Mouse (Mus musculus) midbrain, embryonic 10.5 days (tissue): ENCODE measurements around the gene Cycs. TPM values are rescaled to one million over a fixed set of nuclear protein-coding genes. Genes with fewer than 3 reads are reported as not detected.

Experiments used
- DNase-seq: peaks from one replicate; pipeline ENCODE4 v3.0.0-alpha.2; 2017; ENCODE audit warnings: low spot score
- H3K27ac ChIP-seq: fragments of 300-500 bp; sonication (generic); replicated peaks from 2 replicates; pipeline ENCODE4 v1.5.1; 2016; ENCODE audit warnings: mild to moderate bottlenecking
- H3K27me3 ChIP-seq: fragments of 300-500 bp; sonication (generic); 2 replicates; pipeline ENCODE4 v1.6.1; 2016; ENCODE audit warnings: low read depth, mild to moderate bottlenecking; ENCODE audit not compliant: poor library complexity, severe bottlenecking
- H3K36me3 ChIP-seq: fragments of 300-500 bp; sonication (generic); 2 replicates; pipeline ENCODE4 v1.6.1; 2016; ENCODE audit warnings: mild to moderate bottlenecking, moderate library complexity
- H3K4me1 ChIP-seq: fragments of 300-500 bp; sonication (generic); 2 replicates; pipeline ENCODE4 v1.6.1; 2016
- H3K4me3 ChIP-seq: fragments of 300-500 bp; sonication (generic); 2 replicates; pipeline ENCODE4 v1.5.1; 2016; ENCODE audit warnings: mild to moderate bottlenecking, moderate library complexity
- H3K9me3 ChIP-seq: fragments of 300-500 bp; sonication (generic); replicated peaks from 2 replicates; pipeline ENCODE4 v1.6.1; 2016; ENCODE audit warnings: mild to moderate bottlenecking
- WGBS: fragments of 180-500 bp; shearing (Covaris S2); methylation state at CpG from one replicate; pipeline ENCODE4 v1.1.7; 2016; 5-methylcytosine and 5-hydroxymethylcytosine counted together
- polyA plus RNA-seq: library from polyadenylated mRNA; unstranded; fragments of >200 nt; fragmentation: Nextera tagmentation; extraction: Ambion mirVana; gene quantifications from 2 replicates; pipeline ENCODE4 v1.2.1, GENCODE M21; 2016

Cycs gene
- polyA plus RNA-seq, result 74.6 and 83.3 TPM in 2 replicates

- peaks cover 25% of the 10 kb centered on the region for H3K36me3 ChIP-seq
- no peaks in the 10 kb centered on the region for H3K27me3 ChIP-seq
- WGBS, result under 1% methylated on average over 78 of the region's 78 CpGs
- peak; percentile 99 for DNase-seq
- H3K27ac ChIP-seq, result peak within 1 kb of the TSS; percentile 95
- H3K9me3 ChIP-seq, result no peaks in the 10 kb centered on the region
- peak within 1 kb of the TSS; percentile 82 for H3K4me3 ChIP-seq
- H3K4me1 ChIP-seq, result peaks cover 17% of the 10 kb centered on the region
Observed at GRCm38 (mm10) chr6:50566141-50566996, at the start of gene Cycs. Gene Cycs, minus strand, starts transcription at chr6:50566538.

DNA sequence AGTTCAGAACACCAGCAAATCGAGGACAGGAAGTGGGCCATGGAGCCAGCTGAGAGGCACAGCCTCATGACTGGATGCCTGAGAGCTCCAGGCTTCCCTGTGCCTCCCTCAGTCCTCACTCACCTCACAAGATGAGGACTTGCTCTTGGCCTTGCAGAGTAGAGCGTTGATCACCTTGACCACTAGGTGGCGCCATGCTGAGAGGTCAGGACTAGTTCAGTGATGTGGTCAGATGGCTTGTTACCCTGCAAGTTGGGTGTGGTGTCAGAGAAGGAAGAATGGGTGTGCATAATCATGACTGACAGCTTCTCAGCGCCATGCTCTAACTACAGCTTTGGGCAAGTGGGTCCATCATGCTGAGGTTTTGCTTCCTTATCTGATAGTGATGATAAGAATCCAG, 35.3 kb upstream of the Cycs start:
- H3K4me3 ChIP-seq, result no peak overlapping the region
- no peaks in the 10 kb centered on the region for H3K36me3 ChIP-seq
- peaks cover 2% of the 10 kb centered on the region for H3K4me1 ChIP-seq
- DNase-seq, result peak; percentile 69
- H3K9me3 ChIP-seq, result no peaks in the 10 kb centered on the region
- H3K27ac ChIP-seq, result no peak overlapping the region
- WGBS, result 38% methylated on average over 4 of the region's 4 CpGs
- H3K27me3 ChIP-seq, result 0 out of 2 replicates have a peak, but pooled peaks cover 7% of the 10 kb centered on the region

DNA sequence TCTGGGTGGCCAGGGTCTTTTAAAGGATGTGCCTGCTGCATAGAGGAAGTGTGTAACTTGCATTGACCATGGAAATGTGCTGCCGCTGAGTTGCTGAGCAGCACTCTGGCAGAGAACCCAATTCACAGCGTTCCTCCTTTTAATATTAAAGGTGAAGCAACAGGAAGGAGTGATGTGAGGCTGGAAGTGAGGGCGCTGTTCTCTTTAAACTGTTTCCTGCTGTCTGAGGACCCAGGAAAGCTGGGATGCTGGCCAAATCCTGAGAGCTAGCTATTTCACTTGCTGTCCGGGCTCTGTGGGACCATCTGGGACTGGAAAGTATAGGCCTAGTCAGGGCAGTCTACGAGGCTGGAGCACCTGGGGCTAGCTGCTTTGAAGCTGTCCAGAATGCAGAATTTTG, 32.2 kb upstream of the Cycs start:
- Histone ChIP-seq H3K4me3 (no peak overlapping the region), H3K27ac (no peak overlapping the region), H3K27me3 (peaks cover 24% of the 10 kb centered on the region), H3K9me3 (no peaks in the 10 kb centered on the region), H3K4me1 (peaks cover 11% of the 10 kb centered on the region), H3K36me3 (0 out of 2 replicates have a peak, but pooled peaks cover 6% of the 10 kb centered on the region)
- WGBS, result 78% methylated on average over 5 of the region's 5 CpGs
- DNase-seq, result no peak

DNA sequence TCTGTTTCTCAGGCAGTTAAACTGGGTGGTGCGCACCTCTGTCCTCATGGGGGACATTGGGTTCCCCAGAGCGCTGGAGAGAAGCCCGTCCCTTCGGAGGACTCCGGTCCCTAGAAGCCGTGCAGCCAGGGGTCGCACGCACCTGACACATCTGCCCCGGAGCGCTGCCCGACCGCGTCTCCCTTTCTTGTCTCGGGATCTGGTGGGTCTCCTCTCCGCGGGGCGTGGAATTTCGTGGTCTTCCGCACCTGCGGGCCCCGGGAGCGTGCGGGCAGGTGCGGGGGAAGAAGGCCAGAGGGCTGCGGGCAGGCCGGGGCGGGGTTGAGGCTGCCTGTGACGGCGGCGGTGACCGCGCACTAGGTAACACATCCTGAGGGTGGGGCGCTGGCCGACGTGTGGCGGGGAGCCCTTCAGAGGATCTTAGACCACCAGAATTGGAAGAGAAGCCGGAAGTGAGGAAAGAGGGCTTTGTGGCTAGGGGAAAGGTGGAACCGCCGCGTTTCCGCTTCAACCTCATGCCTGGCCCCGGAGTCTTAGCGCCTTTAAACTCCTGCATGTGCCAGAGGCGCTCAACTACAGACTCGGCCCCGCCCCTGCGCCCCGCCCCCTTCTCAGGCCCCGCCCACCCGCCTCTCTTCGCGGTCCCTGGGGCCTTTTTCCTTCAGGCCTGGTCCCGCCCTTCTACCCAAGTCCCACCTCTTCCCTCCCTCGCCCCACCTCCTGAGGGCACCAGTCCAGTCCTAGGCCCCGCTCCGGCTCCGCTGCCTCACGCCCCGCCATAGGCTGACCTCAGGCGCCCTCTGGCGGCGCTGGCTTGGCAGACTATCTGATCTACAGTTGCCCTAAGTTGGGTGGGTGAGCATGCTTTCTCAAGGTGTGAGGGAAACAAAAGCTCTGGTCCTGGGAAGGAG, 30.2 kb upstream of the Cycs start, which contains the start of gene 4921507P07Rik:
Gene 4921507P07Rik, minus strand, starts transcription at position 332 of the 911 bp plus-strand sequence.
- Histone ChIP-seq H3K4me3 (peak within 1 kb of the TSS; percentile 78), H3K27me3 (peaks cover 24% of the 10 kb centered on the region), H3K9me3 (no peaks in the 10 kb centered on the region), H3K4me1 (peaks cover 11% of the 10 kb centered on the region), H3K27ac (peak within 1 kb of the TSS; percentile 81), H3K36me3 (0 out of 2 replicates have a peak, but pooled peaks cover 6% of the 10 kb centered on the region)
- DNase-seq, result peak; percentile 95
- under 1% methylated on average over 61 of the region's 62 CpGs for WGBS

- Histone ChIP-seq H3K4me3 (no peak overlapping the region), H3K27ac (no peak overlapping the region), H3K27me3 (peaks cover 24% of the 10 kb centered on the region), H3K9me3 (no peaks in the 10 kb centered on the region), H3K4me1 (peaks cover 11% of the 10 kb centered on the region), H3K36me3 (0 out of 2 replicates have a peak, but pooled peaks cover 6% of the 10 kb centered on the region)
- WGBS, result 89% methylated on average over 2 of the region's 2 CpGs
- DNase-seq, result no peak
Observed at GRCm38 (mm10) chr6:50594372-50594771, 28.0 kb upstream of the Cycs start.

DNA sequence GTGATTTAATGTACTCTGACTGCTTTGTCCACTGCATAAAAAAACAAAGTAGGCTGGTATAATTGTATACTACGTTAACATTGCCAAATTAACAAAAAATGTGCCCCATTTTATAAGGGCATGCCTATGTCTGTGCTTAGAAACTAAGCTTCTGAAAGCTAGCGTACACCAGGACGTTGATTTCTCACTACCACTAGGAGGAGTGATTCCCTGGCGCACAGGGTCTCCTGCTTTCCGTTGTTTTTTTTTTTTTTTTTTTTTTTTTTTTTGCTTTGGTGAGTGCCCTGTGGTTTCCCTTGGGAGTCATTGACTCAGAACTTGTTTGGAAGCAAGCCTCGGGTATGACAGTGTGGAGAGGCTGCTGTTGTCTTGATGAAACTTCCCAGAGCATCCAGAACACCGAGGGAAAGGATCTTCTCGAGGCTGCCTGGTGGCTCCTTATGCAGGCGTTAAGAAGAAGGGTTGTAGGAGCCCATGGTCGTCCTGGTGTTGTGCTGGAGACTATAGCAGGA, 27.1 kb upstream of the Cycs start:
- Histone ChIP-seq H3K36me3 (0 out of 2 replicates have a peak, but pooled peaks cover 6% of the 10 kb centered on the region), H3K4me3 (no peak overlapping the region), H3K9me3 (no peaks in the 10 kb centered on the region), H3K27ac (no peak overlapping the region), H3K4me1 (peaks cover 11% of the 10 kb centered on the region), H3K27me3 (peaks cover 24% of the 10 kb centered on the region)
- 67% methylated on average over 10 of the region's 10 CpGs for WGBS
- DNase-seq, result no peak

- Histone ChIP-seq H3K36me3 (0 out of 2 replicates have a peak, but pooled peaks cover 6% of the 10 kb centered on the region), H3K4me1 (no peaks in the 10 kb centered on the region), H3K9me3 (no peaks in the 10 kb centered on the region), H3K4me3 (no peak overlapping the region), H3K27ac (no peak overlapping the region), H3K27me3 (peaks cover 6% of the 10 kb centered on the region)
- DNase-seq, result no peak
- 89% methylated on average over 3 of the region's 3 CpGs for WGBS
Observed at GRCm38 (mm10) chr6:50590234-50590633, 23.9 kb upstream of the Cycs start.

DNA sequence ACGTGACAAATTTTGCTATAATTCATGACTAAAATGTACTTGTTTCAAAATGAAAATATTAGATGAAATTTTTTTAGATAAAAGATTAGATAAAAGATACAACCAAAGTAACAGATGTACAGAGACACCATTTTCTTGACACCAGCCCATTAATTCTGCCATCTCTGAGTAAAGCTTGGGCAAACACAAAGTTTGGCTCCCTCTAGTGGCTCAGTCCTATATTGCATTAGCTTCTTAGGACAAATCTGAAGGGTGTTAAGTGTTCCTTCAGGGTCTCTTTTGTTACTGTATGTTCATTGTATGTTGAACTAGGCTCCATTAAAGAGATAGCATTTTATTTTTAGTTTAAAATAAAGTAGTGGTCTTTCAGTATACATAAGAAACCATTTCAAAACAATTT, 21.9 kb upstream of the Cycs start:
- no peak overlapping the region for H3K4me3 ChIP-seq
- no peaks in the 10 kb centered on the region for H3K4me1 ChIP-seq
- peak; percentile 45 for DNase-seq
- H3K27me3 ChIP-seq, result no peaks in the 10 kb centered on the region
- H3K9me3 ChIP-seq, result no peaks in the 10 kb centered on the region
- H3K27ac ChIP-seq, result no peak overlapping the region
- H3K36me3 ChIP-seq, result no peaks in the 10 kb centered on the region
- WGBS, result 88% methylated on average over 1 of the region's 1 CpGs

GRCm38 (mm10) chr6:50587412-50587811, 21.1 kb upstream of the Cycs start:
- DNase-seq, result no peak
- Histone ChIP-seq H3K27ac (no peak overlapping the region), H3K36me3 (no peaks in the 10 kb centered on the region), H3K9me3 (no peaks in the 10 kb centered on the region), H3K4me3 (no peak overlapping the region), H3K4me1 (no peaks in the 10 kb centered on the region), H3K27me3 (no peaks in the 10 kb centered on the region)
- WGBS, result 85% methylated on average over 2 of the region's 2 CpGs

- Histone ChIP-seq H3K27ac (no peak overlapping the region), H3K4me1 (no peaks in the 10 kb centered on the region), H3K36me3 (no peaks in the 10 kb centered on the region), H3K9me3 (no peaks in the 10 kb centered on the region), H3K27me3 (no peaks in the 10 kb centered on the region), H3K4me3 (no peak overlapping the region)
- no peak for DNase-seq
- 80% methylated on average over 5 of the region's 5 CpGs for WGBS
Observed at GRCm38 (mm10) chr6:50586316-50586715, 20.0 kb upstream of the Cycs start.

DNA sequence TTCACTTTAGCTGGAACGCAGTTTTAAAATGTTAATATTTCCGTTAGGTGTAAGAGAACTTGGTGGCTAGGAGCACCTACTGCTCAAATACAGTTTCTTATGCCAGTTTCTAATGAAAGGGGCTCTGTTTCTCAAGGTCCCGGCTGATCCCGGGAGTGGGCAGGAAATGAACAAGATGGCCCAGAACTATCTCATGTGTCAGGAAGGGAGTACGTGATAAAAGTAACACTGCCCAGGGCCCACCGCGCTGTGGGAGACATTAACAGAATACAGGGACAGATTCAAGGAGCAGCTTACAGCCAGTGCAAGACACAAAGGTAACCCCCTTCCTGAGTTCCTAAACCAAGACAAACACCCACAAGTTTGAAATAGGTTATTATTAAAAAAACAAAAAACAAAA, 19.4 kb upstream of the Cycs start:
- 84% methylated on average over 7 of the region's 7 CpGs for WGBS
- Histone ChIP-seq H3K27ac (no peak overlapping the region), H3K36me3 (no peaks in the 10 kb centered on the region), H3K4me3 (no peak overlapping the region), H3K27me3 (no peaks in the 10 kb centered on the region), H3K4me1 (no peaks in the 10 kb centered on the region), H3K9me3 (no peaks in the 10 kb centered on the region)
- DNase-seq, result no peak

- Histone ChIP-seq H3K9me3 (no peaks in the 10 kb centered on the region), H3K4me1 (peaks cover 10% of the 10 kb centered on the region), H3K36me3 (no peaks in the 10 kb centered on the region), H3K27ac (no peak overlapping the region), H3K27me3 (no peaks in the 10 kb centered on the region), H3K4me3 (no peak overlapping the region)
- WGBS, result 90% methylated on average over 1 of the region's 1 CpGs
- no peak for DNase-seq
Observed at GRCm38 (mm10) chr6:50571661-50572060, 5.3 kb upstream of the Cycs start.
